Mouse (Mus musculus) erythroblast, adult 5-6 weeks (primary cell): ENCODE data around the gene Rsph6a. TPM values are rescaled to one million over a fixed set of nuclear protein-coding genes. Genes with fewer than 3 reads are reported as not detected.
"Not testable (repeated sequence)": the region's sequence is repeated elsewhere in the genome, so short reads cannot be mapped to it uniquely, and the experiment has no call there.

ENCODE experiments used
- ATAC-seq: replicated peaks from 2 replicates; pipeline ENCODE4 v1.8.0; 2016; ENCODE audit warnings: moderate number of reproducible peaks, mild to moderate bottlenecking, moderate TSS enrichment, inconsistent platforms; ENCODE audit not compliant: poor library complexity, low FRiP score, severe bottlenecking
- total RNA-seq, 2 experiments: library from RNA; stranded (forward) in 1 of 2; stranded (reverse) in 1 of 2; fragments of 150-400 nt in 1 of 2; fragments of 200-764, 138-1000 nt in 1 of 2; gene quantifications; 2 replicates each; pipeline versions ENCODE4 v1.2.3 to v1.2.4; 2015 to 2017; ENCODE audit warnings: low replicate concordance in 2 of 2

Rsph6a gene
- total RNA-seq, 2 experiments from 2014 or later, result not detected

DNA sequence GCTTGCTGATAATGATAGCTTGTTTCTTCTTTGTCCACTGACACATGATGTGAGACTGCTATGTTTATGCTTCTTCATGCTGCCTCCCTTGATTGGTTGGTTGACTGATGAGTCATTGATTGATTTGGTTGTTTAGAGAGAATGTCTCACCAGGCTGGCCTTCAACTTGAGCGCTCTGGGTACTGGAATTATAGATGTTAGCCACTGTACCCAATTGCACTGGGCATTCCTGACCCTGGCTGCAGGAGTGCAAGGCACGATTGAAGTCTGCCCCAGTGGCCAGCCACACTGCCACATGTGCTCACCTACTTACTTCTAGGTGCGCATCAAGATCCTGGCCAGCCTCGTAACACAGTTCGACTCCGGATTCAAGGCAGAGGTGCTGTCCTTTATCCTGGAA lies 9.9 kb upstream of the Rsph6a start:
- ATAC-seq, result no peak

DNA sequence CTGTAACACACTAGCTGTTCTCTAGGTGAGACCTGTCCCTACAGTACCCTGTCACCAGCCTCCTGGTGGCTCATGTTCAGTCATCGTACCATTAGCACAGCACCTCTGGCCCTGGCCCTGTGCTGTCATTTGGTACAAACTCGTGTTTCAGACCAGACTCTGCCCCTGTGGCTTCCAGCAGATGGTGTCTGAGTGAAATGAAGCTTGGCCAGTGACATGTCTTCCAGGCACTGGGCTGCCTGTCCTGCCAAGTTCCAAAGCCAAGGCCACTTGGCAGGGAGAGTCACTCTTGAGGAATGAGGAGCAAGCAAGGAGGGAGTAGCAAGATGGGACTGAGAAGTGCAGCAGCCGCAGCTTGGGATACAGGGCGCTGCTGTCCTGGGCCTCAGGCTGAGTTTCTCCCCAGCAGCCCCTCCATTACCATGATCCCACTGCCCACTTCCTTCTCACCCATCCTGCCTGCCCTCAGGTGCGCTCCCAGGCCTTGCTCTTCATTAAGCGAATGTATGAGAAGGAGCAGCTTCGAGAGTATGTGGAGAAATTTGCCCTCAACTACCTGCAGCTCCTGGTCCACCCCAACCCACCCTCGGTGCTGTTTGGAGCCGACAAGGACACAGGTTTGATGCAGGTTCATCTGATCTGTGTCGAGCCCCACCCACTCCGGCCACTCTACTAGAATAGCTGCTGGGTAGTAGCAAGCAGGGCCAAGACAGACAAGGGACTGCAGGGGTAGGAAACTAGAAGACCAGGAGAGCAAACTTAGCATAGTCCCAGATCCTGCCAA lies 8.0 kb upstream of the Rsph6a start:
- no peak for ATAC-seq

DNA sequence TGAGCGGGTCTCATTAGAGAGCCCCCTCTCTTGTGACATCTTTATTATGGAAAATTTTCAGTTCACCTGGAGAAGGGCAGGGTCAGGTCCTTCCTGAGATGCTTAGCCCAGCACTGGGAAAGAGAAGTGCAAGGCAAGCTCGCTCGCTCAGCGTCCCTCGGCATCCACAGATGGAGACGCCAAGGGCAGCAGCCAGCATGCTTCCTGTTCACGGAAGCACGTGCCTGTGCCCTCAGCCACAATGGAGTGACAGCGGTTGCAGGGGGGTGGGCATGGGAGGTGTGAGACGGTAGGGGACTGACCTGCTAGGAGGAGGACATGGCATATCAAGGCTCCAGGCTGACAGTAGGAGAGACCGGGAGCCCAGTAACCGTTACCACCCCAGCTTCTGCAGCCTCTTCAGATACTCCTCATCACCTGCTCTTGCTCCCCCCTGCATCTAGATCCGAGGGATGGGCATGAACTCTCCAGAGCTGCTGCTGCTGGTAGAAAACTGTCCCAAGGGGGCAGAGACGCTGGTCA lies 6.4 kb upstream of the Rsph6a start:
- ATAC-seq, result no peak

DNA sequence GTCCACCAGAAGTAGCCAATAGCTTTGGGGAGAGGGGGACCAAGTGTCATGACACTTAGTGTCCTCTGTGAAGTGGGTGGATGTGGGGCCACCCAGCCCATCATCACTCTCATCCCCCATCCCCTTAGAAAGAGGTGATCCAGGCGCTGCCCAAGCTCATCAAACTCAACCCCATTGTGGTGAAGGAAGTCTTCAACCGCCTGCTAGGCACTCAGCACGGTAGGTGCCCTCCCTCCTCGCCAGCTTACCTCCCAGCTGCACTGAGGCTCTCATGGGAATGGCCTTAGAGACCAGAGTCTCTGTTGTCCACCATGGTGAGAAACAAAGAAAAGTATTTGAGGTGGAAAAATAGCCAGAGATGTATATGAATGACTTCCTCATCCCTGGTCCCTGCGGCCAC lies 5.2 kb upstream of the Rsph6a start:
- no peak for ATAC-seq

DNA sequence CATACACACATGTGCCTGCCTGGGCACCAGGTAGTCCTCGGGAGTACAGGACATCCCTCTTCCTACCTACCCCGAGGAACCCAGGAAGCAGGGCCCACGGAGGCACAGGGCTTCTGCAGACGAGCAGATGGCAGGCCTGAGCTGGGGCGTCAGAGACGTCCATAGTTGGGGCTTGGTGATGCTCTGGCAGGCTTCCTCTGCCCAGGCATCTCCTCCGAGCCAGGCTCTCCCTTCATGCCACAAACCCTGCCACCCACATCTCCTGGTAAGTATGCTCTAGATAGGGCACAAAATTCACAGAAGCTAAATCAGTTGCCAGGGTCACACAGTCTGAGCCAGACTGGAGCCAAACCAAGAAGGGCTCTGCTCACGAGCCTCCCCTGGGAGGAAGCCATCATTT lies 4.3 kb upstream of the Rsph6a start:
- ATAC-seq, result no peak

GRCm38 (mm10) chr7:19051161-19051560 lies 3.3 kb upstream of the Rsph6a start:
- ATAC-seq, result no peak

DNA sequence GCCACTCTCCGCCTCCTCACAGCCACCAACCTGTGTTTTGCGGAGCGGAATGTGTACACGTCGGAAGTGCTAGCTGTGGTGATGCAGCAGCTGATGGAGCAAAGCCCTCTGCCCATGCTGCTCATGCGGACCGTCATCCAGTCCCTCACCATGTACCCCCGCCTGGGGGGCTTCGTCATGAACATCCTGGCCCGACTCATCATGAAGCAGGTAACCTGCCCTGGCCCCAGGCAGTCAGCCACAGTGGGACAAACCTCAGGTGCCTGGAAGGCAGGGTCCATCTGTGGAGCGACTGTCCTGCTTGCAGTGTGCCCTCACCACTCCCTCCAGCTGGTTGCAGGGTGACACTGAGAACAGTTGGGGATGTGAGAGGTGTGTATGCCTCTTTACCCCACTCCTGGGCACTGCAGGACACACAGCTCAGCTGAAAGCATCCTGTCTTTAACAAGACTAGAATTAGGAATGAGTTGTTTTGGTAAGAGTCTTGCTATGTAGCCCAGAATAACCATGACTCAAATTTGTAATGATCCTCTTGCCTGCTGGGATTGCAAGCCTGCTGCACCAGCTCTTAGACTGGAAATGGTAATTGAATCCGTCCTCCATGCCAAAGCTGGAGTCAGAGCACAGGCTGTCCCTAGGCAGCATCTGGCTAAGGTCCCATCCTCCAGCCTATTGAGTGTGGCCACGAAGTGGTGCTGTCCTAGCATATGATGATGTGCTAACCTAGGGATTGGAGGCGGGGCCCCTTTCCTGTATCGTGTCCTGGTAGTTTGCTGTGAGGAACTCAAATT lies 1.9 kb upstream of the Rsph6a start:
- ATAC-seq, result no peak

GRCm38 (mm10) chr7:19053136-19053532 lies 1.4 kb upstream of the Rsph6a start:
- no peak for ATAC-seq

- ATAC-seq, result no peak
Observed at GRCm38 (mm10) chr7:19054777-19055076, 237 bp downstream of the Rsph6a start.

- no peak for ATAC-seq
Observed at GRCm38 (mm10) chr7:19055108-19055507, 618 bp downstream of the Rsph6a start.

- ATAC-seq, result no peak
Observed at GRCm38 (mm10) chr7:19057405-19057804, 2.9 kb downstream of the Rsph6a start.

- no peak for ATAC-seq
Observed at GRCm38 (mm10) chr7:19065896-19066295, 11.4 kb downstream of the Rsph6a start.

- no peak for ATAC-seq
Observed at GRCm38 (mm10) chr7:19067063-19067462, 12.6 kb downstream of the Rsph6a start.

DNA sequence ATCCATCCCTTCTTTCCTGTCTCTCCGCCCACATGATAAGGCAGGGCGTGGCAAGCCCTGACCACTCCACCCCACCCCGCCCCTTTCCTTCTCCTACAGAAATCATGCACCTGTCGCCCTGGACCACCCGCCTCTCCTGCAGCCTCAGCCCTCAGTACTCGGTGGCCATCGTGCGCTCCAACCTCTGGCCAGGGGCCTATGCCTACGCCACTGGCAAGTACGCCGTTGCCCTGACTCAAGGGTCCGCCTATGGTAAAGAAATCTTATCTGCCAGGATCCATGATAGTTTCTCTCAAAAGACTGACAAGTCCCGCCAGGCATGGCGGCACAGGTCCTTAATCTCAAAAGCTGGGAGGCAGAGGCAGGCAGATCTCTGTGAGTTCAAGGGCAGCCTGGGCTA lies 13.4 kb downstream of the Rsph6a start:
- ATAC-seq, result no peak

- ATAC-seq, result peak; percentile 44; the same call in 1 of the 2 replicates
Observed at GRCm38 (mm10) chr7:19068707-19069106, 14.2 kb downstream of the Rsph6a start.

DNA sequence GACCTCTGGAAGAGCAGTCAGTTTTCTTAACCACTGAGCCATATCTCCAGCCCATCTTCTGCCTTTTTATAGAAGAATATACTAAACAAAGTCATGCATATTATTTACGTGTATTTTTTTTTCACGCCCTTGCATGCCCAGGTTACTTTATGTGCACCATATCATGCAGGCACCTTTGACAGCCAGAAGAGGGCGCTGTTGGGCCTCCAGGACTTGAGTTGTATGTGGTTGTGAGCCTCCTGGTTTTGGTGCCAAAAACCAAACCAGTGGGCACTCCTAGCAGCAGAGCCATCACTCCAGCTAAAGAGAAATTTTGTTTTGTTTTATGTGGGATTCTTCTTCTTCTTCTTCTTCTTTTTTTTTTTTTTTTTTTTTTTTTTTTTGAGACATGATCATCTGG lies 15.0 kb downstream of the Rsph6a start:
- ATAC-seq, result peak; percentile 57

DNA sequence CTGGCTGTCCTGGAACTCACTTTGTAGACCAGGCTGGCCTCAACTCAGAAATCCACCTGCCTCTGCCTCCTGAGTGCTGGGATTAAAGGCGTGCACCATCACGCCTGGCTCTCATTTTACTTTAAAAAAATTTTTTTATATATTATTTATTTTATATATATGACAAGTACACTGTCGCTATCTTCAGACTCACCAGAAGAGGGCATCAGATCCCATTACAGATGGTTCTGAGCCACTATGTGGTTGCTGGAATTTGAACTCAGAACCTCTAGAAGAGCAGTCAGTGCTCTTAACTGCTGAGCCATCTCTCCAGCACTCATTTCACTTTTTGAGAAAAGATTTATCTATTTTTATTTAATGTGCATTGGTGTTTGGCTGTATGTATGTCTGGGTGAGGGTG lies 16.5 kb downstream of the Rsph6a start:
- ATAC-seq, result not testable (repeated sequence)

DNA sequence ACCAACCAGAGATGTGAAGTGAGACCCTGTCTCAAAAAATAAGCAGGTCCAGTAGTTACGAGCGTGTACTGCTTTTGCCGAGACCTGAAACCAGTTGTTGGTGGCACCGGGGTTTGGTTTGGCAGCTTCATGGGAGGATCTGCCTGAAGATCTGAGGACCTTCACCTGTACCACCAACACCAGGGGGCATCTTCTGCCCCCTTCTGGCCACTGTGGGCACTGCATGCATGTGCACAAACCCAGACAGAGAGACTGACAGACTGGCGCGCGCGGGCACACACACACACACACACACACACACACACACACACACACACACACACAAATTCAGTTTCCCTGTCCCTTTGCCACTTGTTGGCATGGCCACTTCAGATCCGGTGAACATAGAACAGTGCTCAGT lies 19.0 kb downstream of the Rsph6a start:
- ATAC-seq, result no peak

DNA sequence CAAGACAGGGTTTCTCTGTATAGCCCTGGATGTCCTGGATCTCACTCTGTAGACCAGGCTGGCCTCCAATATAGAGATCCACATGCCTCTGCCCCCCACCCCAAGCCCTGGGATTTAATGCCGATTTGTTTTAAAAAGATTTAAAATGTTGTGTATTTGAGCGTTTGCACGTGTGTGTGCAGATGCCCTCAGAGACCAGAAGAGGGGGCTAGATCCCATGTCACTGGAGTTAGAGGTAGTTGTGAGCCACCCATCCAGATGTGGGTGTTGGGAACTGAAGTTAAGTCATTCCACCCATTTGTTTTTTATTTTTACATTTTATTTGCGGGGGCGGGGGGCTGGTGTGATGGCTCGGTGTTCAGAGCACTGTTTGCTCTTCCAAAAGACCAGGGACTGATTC lies 20.0 kb downstream of the Rsph6a start:
- ATAC-seq, result no peak

GRCm38 (mm10) chr7:19075231-19075630 lies 20.7 kb downstream of the Rsph6a start:
- ATAC-seq, result no peak
